Mouse (Mus musculus) erythroblast, embryonic 14.5 days (primary cell): Measurements from ENCODE around the gene Hist2h4.

Experiments used
- GATA1 ChIP-seq: IDR thresholded peaks from 2 replicates; pipeline ENCODE4 v1.6.1; 2012; ENCODE audit warnings: low read length, inconsistent platforms, mixed read lengths
- TAL1 ChIP-seq: IDR thresholded peaks from 3 replicates; pipeline ENCODE4 v1.6.1; 2012; ENCODE audit warnings: low read length, inconsistent platforms, mixed read lengths

DNA sequence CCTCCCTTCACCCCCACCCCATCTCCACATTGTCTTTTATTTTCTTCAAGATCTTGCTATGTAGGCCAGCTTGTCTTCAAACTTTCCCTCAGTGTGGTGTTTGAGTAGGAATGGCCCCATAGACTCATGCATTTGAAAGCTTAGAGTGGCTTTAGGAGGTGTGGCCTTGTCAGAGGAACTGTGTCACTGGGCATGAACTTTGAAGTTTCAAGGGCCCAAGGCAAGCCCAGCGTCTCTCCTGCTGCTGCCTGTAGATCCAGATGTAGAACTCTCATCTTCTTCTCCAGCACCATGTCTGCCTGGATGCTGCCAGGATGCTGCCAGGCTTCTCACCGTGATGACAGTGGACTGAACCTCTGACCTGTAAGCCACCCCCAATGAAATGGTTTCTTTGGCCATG, 34.3 kb downstream of the Hist2h4 start:
- TF ChIP-seq GATA1, result no peak
- no peak for TF ChIP-seq TAL1
